Mouse (Mus musculus): Measurements from ENCODE around the gene Mlec.
"Not testable (repeated sequence)": the region's sequence is repeated elsewhere in the genome, so short reads cannot be mapped to it uniquely, and the experiment has no call there.

DNA sequence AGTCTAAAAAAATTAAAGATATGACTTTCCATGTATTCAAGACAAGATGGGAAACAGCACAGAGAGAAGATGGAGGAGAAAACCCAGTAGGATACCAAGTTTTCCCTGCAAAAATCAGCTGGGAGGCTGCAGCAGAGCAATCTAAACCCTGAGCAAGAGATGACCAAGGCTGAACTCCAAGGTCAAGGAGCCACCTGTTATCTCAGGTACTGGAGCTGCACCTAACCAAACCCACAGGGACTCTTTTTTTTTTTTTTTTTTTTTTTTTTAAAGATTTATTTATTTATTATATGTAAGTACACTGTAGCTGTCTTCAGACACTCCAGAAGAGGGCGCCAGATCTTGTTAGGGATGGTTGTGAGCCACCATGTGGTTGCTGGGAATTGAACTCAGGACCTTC lies 9.1 kb downstream of the Mlec start:
- not testable (repeated sequence) for TF ChIP-seq CTCF, POLR2A (IDR thresholded peaks at IDR 0.05; ENCODE audit: extremely low read depth, insufficient read depth, low read length)
